Comparison of ENCODE assay signal across 8 mouse cellular contexts in genomic region chr8:117802299-117802689, GRCm38 (mm10). TPM values are rescaled to one million over a fixed set of nuclear protein-coding genes. Genes with fewer than 3 reads are reported as not detected.
DNase-seq lines count a peak whose midpoint lies in the region; ATAC-seq lines count a peak whose summit lies in the region.

No protein-coding gene starts in this region.

- 4% methylated on average over 11 of the region's 11 CpGs for WGBS in hindbrain, embryonic 11.5 days

- H3K4me2 ChIP-seq in hindbrain, embryonic 11.5 days (replicated peaks; ENCODE audit: low read depth, low read length), result peak overlapping the region; percentile 43

- peak; percentile 20 for DNase-seq in layer of hippocampus, adult 9-11 months
- no peak for DNase-seq in layer of hippocampus, postnatal 10 days (ENCODE audit: low spot score in 2 of 2)
- DNase-seq in hindbrain, embryonic 11.5 days (ENCODE audit: low spot score), result no peak
- no peak for DNase-seq in ovary, postnatal 10 days (ENCODE audit: low spot score)
- DNase-seq in urinary bladder, postnatal 4 days (ENCODE audit: low spot score in 2 of 2), result no peak
- DNase-seq in cerebellum, adult 9-10 months, result no peak

- no peaks in the 10 kb centered on the region for H3K27me3 ChIP-seq in hindbrain, embryonic 11.5 days (ENCODE audit: control insufficient read depth, insufficient read depth, low read length)

- 0 out of 2 replicates have a peak, but pooled peaks cover 4% of the 10 kb centered on the region for H3K4me1 ChIP-seq in brown adipose tissue, adult 24 weeks (ENCODE audit: control insufficient read depth, insufficient read depth, insufficient read length, low read length)
- H3K4me1 ChIP-seq in hindbrain, embryonic 11.5 days (replicated peaks; ENCODE audit: control insufficient read depth, insufficient read depth, low read length), result no peaks in the 10 kb centered on the region

- peak overlapping the region; percentile 35; the same call in 1 of the 2 replicates for H3K9ac ChIP-seq in hindbrain, embryonic 11.5 days (ENCODE audit: low read depth, low read length)

- H3K36me3 ChIP-seq in hindbrain, embryonic 11.5 days (ENCODE audit: control insufficient read depth, insufficient read depth, low read length), result 0 out of 2 replicates have a peak, but pooled peaks cover 3% of the 10 kb centered on the region

- peak overlapping the region; percentile 64 for H3K4me3 ChIP-seq in brown adipose tissue, adult 24 weeks (ENCODE audit: insufficient read depth, low read depth, low read length)
- H3K4me3 ChIP-seq in hindbrain, embryonic 11.5 days (ENCODE audit: low read depth, low read length), result peak overlapping the region; percentile 65

- H3K9me3 ChIP-seq in hindbrain, embryonic 11.5 days (ENCODE audit: control insufficient read depth, low read length), result no peaks in the 10 kb centered on the region

- H3K27ac ChIP-seq in brown adipose tissue, adult 24 weeks (replicated peaks; ENCODE audit: low read depth, low read length), result peak overlapping the region; percentile 4; the same call in 1 of the 2 replicates
- no peak overlapping the region for H3K27ac ChIP-seq in hindbrain, embryonic 11.5 days (ENCODE audit: low read depth, low read length)

- ATAC-seq in hindbrain, embryonic 11.5 days (ENCODE audit: low FRiP score), result peak; percentile 65
- ATAC-seq in megakaryocyte, adult 5-6 weeks (ENCODE audit: poor library complexity, severe bottlenecking), result peak; percentile 27; the same call in 1 of the 2 replicates

RNA-seq across cellular contexts. Expression of gene Mphosph6, which starts 0.6 kb away (rescaled TPM):
- 10 to 100 TPM; 22.8 to 23.2 TPM for total RNA-seq in layer of hippocampus, postnatal 10 days (2021)
- 15.8 and 16.7 TPM in 2 replicates for polyA plus RNA-seq in brown adipose tissue, adult 24 weeks (2012; ENCODE audit: insufficient read depth, insufficient read length, missing spikeins)
- polyA plus RNA-seq in hindbrain, embryonic 11.5 days (2014; fragmentation: Nextera tagmentation; extraction: Ambion mirVana), result 57.7 and 59.0 TPM in 2 replicates
- 31.7 and 32.5 TPM in 2 replicates for total RNA-seq in megakaryocyte, adult 5-6 weeks (2015)
- 25.1 and 33.8 TPM in 2 replicates for total RNA-seq in megakaryocyte, adult 5-6 weeks (2017)
